Mouse (Mus musculus): ENCODE results near the gene Atp6v1e2.

GRCm38 (mm10) chr17:86968581-86968980 lies 20.9 kb upstream of the Atp6v1e2 start:
- TF ChIP-seq CTCF (IDR thresholded peaks at IDR 0.05; ENCODE audit: low read depth, low read length) (no peak), POLR2A (IDR thresholded peaks at IDR 0.05; ENCODE audit: insufficient read depth, low read length) (no peak), EP300 (IDR thresholded peaks at IDR 0.05; ENCODE audit: insufficient read depth, low read depth, low read length) (no peak)
